Mouse (Mus musculus): ENCODE results near the gene Mthfd2.
A peak's percentile ranks its signal among the peaks of the same experiment; 100 is the strongest.

The Mthfd2 gene

DNA sequence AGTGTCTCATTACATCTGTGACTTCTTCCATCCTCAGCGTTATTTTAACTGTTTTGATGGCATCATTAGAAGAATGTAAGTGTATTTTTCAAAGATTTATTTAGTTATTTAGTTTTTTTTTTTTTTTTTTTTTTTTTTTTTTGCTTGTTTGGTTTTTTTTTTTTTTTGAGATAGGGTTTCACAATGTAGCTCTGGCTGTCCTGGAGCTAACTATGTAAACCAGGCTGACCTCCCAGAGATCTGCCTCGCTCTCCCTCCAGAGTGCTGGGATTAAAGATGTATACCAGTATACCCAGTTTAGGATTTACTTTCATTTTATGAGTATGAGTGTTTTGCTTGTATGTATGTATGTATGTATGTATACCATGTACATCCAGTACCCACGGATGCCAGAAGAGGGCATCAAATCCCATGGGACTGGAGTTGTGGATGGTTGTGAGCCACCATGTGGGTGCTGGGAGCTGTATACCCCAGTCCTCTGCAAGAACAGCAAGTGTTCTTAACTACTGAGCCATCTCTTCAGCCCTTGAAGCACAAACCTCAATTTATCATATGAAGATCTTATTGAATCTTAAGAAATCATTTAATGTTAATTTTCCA lies 2.0 kb upstream of the Mthfd2 start:
- DNase-seq: peak; percentile 26

DNA sequence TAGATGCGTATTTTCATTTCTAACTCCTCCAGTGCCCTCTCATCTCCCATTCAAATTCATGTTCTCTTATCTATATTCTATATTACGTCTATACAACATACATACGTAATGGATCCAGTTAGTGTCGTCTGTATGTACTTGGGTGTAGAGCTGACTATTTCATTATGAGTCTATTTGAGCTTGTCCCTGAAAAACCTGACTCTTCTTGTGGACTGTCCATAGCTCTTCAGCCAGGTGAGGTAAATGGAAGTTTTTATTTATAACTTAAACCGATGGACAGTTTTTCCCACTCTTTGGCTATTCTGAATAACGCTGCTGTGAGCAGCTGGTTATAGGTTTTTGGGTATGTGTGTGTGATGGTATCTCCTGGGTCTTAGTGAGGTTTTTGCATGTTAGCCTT lies 1.1 kb upstream of the Mthfd2 start:
- no peak for DNase-seq

DNA sequence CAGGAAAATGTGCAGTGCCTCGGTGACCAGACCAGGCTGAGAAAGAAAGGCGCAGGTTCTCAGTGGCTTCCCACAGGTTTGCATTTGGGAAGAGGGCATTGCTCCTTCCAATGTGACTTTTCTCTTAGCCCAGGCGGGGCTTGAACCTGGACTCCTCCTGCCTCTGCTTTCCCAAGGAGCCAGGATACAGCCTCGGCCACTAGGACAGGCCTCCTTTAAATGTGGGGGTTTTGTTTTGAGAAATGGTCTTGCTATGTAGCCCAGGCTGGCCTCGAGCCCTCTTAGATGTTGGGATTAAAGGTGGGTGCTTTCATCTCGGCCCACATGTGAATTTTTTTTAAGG lies 657 bp upstream of the Mthfd2 start:
- DNase-seq: no peak

DNA sequence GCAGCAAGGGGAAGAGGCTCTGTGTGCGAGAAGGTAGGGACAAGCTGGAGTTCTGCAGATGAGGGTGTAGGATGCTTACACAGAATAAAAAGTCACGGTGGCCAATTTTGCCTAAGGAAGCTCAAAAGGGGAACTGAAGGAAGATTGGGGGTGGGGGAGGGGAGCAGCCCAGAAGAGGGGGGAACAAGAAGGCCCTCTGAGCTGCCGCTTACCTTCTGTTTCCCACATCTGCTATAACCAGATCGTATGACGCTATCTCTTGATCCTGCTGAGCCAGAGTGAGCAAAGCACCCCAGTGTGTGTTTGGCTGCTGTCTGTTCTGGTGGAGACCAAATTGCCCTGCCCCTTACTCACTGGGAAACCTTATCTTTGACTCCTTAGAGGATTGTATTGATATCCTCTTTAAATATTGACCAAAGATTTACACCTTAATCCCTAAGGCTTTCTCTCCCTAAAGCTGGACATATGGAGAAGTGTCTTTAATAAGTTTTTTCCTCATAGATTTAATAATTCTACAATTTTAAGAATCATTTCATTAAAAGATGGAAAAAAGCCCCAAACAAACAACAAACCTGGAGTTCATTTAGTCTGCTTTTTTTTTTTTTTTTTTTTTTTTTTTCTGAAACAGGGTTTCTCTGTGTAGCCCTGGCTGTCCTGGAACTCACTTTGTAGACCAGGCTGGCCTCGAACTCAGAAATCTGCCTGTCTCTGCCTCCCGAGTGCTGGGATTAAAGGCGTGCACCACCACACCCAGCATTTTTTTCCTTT lies 1.9 kb downstream of the Mthfd2 start:
- DNase-seq: no peak

DNA sequence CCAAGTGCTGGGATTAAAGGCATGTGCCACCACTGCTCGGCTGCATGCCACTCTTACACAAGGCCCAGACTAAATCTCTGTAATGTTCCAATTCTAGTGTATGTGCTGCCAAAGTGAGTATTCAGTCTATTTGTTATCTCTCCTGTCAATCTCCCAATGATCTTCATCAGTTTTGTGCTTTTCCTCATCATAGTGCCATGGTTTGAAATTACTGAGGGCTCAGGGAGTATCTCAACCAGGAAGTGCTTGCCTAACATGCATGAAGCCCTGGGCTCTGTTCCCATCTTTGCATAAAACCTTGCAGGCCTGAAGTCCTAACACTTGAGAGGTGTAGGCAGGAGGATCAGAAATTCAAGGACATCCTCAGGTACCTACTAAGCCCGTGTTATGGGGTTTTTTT lies 2.9 kb downstream of the Mthfd2 start:
- no peak for DNase-seq

DNA sequence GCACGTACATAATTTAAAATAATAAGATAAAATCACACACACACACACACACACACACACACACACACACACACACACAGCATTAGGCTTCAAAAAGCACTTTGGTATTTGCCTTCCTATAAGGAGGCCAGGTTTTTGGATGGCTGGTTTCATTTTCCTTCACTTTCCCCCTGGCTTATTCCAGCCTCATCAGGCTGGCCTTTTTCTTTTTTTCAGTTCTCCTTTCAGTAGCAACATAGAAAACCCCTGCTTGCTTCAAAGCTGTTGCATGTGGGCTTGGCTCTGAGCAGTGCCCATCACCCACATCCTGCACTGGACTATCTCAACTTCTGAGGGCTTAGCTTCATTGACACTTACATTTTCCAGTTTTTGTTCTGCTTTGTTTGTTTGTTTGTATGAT lies 3.8 kb downstream of the Mthfd2 start:
- no peak for DNase-seq

DNA sequence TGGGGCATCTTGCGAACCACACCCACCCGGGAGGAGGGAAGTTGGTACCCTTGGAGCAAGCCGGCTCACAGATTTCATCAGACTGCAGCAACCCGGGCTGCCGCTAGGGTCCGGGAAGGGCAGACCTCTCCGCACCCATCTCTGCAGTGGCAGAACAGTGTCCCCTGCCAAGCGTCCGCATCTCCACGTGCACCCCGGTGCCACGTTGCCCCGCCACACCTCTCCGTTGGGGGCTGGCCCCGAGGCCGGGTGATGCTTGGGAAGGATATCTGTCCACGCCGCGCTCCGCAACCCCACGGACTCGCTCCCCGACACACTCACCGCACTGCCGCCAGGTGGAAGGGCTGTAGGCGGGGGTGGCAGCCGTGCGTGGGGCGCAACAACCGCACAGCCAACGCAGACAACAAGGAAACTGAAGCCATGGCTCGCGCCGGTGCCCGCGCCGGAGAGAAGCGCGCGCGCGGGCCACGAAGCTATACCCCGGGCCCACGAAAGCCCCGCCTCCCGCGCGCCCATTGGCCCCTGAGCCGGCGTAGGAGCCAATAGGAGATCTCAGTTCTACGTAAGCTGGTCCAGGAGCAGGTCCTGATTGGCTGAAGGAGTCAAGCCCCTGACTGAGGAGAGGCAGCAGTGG lies 8.5 kb downstream of the Mthfd2 start:
- peak; percentile 96 for DNase-seq

DNA sequence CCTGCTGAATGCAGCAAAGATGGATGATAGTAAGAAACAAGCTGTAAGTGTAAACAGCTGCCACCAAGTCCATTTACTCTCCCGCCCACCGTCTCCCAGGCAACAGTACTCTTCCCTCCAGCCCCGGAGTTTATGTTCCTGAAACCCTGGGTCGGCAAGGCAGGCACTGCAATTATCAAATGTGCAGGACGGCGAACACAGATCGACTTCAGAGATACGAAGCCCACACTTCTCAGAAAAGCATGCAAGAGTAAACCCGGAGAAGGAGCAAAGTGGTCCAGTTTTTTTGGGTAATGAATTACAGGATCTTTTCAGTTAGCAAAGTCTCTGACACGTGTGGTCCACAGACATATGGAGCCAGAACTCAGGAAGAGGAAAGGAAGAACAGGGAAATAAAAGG lies 9.7 kb downstream of the Mthfd2 start:
- peak; percentile 27 for DNase-seq

DNA sequence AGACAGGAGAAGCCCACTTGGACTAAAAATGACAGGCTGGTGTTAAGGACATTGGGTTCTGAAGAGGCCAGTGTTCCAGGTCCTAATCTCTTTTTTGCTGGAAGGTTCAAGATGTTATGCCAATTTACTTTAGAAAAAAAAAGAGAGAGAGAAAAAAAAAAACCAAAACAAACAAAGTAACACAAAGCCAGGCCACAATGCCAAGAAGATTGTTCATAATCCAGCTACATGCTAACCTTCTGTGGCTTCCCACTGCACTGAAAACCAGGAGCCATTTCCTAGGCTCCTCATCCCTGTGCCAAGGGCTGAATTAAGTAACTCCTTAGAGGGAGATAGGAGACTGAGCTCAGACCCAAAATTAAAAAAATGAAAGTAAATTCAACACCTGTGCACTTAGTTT lies 10.4 kb downstream of the Mthfd2 start:
- no peak for DNase-seq

DNA sequence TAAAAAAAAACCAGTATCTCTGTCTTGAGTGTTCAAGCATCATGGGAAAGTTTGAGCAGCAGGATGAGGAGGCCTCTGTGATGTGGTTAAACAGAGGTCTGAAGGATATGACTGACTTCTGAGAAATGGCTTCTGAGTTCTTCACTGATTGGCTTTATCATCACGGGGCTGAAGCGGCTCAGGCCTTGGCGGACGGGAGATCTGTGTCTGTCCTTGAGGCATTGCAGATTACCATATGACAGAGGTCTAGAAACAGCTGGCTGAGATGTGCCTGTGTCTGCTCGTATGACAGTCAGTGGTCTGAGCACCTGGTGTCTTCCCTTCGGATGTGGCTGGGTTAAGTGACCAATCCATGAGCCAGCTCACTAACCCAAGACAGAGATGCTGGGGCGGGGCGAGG lies 13.2 kb downstream of the Mthfd2 start:
- DNase-seq: no peak

DNA sequence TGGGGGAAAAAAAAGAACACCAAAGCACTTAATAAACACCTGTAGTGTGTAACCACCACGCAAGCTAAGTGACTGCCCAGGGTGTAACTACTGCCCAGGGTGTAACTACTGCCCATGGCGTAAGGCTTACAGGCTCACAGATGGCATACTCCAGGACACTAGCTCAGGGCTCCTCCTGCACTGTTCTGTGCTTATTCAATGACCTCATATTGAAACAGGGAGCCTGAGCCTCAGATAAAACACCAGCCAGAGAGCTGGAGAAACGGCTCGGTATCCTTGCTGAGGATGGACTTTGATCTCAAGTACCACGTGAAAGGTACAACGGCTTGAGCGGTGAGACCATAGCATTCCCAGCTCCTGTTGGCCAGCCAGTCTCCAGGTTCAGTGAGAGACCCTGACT lies 13.7 kb downstream of the Mthfd2 start:
- no peak for DNase-seq

DNA sequence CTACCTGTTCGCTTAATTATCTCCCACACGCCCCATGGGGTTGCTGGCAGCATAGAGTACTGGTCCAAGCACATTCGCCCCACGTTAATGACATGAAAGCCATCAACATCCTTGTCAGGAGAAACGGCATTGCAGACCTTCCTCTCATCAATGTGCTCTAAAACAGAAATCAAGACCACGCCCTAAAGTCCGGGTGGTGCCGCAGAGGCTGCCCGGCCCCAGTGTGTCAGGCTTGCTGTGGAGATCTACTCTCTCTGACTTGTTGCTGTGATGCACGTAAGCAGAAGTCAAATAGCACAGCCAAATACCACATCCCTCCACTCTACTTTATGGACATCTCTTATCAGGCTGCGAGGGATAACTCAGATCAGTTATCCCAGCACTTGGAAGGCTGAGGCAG lies 14.5 kb downstream of the Mthfd2 start:
- no peak for DNase-seq

DNA sequence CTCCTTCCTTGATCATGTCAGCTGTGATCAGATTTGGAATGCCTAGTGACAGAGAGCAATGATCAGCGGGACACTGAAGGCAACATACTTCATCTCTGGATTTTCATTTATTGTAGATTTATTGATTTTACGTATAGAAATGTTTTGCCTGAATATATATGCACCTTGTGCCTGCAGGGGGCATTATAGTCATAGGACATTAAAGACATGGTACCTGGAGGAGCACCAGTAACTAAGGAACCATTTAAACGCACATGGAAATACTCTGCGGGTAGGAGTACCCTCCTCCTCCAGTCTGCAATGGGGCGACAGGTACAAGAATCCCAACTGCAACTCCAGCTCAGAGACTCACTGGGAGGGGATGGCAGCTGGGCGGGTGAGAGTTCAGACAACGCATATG lies 16.7 kb downstream of the Mthfd2 start:
- no peak for DNase-seq

DNA sequence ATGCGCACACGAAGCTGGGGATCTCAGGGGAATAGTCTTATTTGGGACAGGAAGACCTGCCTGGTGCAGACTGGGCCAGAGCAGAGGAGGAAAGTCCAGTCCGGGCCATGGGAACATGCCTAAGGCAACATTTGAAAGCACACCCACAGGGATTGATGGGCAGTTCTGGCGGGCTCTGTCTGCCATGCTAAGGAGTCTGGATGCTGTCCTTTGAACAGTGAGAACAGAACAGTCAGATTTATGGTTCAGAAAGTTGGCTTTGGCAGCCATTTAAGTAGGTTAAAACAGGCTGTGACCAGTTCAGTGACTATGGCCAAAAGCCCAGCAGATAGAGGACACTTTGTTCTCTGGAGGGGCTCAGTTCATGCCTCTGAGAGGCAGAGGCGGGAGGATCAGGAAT lies 23.4 kb downstream of the Mthfd2 start:
- no peak for DNase-seq

DNA sequence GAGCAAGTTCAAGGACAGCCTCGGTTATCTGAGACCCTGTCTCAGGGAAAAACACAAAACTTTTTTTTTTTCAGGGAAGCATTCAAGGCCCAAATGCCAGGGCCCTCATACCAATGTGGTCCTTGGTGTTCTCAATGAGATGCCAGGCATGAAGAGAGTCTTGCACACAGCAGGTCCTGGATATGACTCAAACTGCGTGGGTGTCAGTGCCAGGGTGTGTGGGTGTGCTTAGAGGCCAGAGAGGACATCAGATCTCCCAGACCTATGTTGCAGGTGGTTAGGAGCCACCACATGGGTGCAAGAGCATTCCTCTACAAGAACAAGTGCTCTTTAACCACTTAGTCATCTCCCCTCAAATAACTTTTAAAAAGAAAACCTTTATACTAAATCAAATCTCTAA lies 24.4 kb downstream of the Mthfd2 start:
- DNase-seq: no peak

DNA sequence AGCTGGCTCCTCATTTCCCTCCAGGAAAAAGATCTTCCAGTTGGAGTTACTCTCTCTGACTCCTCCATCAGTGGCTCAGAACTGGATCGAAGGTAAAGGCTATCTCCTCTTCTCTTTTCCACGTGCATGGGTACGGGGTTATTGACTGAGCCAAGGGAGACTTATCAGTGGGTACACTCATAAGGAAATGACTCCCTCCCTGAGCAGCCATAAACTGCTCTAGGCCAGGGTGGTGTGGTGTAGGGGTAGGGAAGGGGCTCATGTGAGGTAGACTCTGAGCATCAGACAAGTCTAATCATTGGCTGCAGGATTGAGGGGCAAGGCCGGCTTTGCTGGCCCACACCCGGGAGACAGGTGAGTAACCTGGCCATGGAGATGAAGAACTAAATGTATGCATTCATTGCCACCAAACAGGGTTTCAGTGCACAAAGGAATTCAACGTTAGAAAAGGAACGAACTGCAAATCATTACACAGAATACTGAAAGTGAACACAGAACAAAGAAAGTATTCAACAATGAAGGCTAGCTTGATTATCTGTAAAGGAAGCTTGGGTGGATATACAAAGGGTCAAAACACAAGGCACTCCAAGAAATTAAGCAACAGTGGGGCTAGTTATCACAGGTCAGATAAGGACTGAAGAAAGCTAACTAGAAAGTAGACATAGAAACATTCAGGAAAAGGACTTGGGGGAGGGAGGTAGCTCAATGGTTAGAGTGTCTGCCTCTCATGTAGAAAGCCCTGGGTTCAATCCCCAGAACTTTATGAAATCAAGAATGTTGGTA lies 25.1 kb downstream of the Mthfd2 start:
- no peak for DNase-seq

DNA sequence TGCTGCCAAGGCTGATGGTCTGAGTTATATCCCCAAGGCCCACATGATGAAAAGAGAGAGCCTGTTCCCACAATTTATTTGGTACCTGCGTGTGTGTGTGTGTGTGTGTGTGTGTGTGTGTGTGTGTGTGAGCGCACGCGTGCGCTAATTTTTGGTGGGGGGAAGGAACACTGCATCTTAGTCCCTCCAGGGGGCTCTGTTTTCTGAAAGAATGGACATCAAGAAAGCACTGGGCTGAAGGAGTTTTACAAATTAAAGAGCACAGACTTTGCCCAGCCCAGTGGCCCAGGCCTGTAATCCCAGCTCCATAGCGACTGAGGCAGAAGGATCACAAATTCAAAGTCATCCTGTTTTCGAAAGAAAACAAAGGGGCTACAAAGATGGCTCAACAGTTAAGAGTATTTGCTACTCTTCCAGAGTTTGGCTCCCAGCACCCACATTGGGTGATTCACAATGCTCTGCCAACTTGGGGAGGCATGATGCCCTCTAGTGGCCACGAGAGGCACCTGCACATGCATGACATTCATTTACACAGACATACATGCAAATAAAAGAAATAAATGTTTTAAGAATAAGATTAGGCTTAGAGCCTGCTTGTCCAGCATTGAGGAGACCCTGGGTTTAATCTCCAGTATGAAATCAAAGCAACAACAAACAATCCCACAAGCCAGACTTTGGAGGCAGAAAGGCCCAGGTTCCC lies 45.3 kb downstream of the Mthfd2 start:
- peak; percentile 33 for DNase-seq

DNA sequence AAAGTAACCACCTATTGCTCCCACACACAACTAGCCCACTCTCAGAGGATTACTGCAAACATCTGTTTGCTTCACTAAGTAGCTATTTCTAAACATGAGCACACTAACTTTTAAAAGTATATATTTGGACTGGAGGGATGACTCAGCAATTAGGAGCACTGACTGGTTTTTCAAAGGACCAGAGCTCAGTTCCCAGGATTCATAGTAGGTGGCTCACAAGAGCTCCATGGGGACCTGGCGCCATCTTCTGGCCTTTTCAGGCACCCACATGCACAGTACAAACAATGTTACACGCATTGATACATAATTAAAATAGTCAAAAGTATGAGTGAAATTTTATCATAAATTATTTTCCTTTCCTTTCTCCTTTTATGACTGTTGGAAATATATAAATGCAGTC lies 46.8 kb downstream of the Mthfd2 start:
- DNase-seq: peak; percentile 50

DNA sequence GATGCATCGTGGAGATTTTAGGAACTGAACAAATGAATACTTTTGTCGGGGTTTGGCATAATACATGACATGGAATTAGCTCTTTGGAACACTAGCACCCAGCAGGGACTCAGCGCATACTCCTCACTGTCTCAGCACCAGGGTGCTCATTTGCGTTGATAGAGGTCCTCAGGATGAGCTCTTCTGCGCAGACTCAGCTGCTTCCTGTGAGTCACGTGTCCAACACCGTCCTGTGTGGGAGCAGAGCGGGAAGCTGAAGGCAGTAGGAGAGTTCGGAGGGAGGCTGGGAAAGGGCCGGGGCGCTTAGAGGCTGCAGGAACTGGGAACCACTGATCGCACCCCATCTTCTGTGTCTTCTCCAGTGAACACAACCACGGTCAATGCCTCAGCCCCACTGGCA lies 48.6 kb downstream of the Mthfd2 start:
- no peak for DNase-seq

DNA sequence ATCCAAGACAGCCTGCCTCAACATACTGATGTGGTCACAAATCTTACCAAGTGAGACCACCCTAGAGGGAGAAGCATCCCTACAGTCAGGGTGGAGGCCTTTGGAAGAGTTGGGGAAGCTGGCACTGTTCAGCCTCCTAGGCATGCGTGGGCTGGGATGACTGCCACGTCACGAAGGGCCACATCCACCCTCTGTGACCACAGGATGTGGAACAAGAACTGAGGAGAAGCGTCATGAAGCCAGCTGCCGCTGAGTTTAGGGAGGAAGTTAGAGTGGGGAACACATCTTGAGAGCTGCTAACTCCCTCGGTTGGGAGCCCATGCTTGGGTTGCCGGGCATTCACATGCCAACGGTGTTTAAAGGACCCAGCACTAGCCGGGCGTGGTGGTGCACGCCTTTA lies 52.0 kb downstream of the Mthfd2 start:
- no peak for DNase-seq

DNA sequence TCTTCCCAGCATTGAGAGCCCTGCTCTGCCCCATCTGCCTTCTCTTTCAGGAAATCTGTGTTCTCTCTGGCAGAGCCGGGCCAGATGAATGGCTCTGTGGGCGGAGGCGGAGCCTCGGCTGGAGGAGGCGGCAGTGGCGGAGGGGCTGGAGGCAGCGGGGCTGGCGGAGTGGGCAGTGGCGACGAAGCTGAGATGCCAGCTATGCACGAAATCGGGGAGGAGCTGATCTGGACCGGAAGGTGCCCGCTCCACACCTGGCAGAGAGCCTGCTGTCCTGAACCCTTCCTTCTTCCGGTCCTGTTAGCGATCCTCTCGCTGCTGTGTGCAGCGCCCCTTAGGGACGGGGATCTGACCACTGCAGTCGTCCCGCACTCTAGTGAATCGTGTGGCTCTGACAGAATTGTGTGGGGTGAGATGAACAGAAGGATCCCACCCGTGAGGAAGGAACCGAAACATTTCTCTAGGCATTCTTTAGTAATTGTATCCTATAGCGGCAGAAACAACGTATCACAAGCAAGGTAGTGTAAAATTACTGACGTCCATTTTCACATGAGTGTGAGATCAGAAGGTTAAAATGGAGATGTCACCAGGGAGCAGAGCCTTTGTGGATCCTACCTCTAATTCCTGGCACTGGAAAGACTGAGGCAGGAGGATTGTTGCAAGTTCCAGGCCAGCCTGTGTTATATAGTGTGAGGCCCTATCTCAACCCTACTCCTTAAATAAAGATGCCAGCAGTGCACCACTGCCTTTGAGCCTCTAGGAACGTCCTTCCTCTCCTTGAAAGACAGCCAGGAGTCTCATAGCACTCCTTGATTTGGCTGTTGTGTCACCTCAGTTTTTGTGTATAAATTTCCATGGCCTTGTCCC lies 57.3 kb downstream of the Mthfd2 start:
- DNase-seq: peak; percentile 95

DNA sequence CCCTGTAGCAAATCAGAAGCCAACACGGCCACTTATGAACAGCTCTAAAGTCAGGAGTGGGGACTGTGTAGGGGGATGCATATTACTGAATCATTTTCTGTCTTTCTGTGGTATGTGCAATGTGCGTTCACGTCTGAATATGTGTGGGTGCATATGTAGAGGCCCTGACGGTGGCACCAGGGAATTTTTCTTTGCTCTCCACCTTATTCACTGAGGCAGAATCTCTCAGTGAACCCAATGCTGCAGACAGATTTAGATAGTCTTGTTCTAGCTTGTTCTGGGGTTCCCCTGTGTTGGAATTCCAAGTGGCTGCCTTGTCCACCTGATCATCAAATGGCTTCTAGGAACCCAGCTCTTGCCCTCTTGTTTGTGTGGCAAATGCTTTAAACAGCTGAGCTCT lies 58.1 kb downstream of the Mthfd2 start:
- DNase-seq: no peak
